Mouse (Mus musculus) C2C12 (cell line): ENCODE data around the gene Furin.

Experiments
- CTCF ChIP-seq: IDR thresholded peaks from one replicate; pipeline ENCODE4 v1.5.1; 2011; ENCODE audit not compliant: control insufficient read depth, insufficient read depth, insufficient read length
- FOSL1 ChIP-seq: IDR thresholded peaks from one replicate; pipeline ENCODE4 v1.8.0; 2011; ENCODE audit warnings: mild to moderate bottlenecking, low read length; ENCODE audit not compliant: poor library complexity, insufficient read depth, severe bottlenecking
- MAX ChIP-seq: IDR thresholded peaks from one replicate; pipeline ENCODE4 v1.6.1; 2011; ENCODE audit warnings: mild to moderate bottlenecking, control low read depth
- MYOD1 ChIP-seq: IDR thresholded peaks from one replicate; pipeline ENCODE4 v1.6.1; 2011; ENCODE audit warnings: low read depth; ENCODE audit not compliant: control insufficient read depth, insufficient read length
- MYOG ChIP-seq: IDR thresholded peaks from one replicate; pipeline ENCODE4 v1.6.1; 2011; ENCODE audit not compliant: control insufficient read depth, insufficient read length; ENCODE audit errors: extremely low read depth
- USF1 ChIP-seq: IDR thresholded peaks from one replicate; pipeline ENCODE4 v1.6.1; 2011; ENCODE audit warnings: low read depth, mild to moderate bottlenecking, control low read depth, moderate library complexity

- TF ChIP-seq MAX: no peak
- no peak for TF ChIP-seq CTCF
- TF ChIP-seq MYOD1: no peak
- TF ChIP-seq USF1: no peak
- no peak for TF ChIP-seq MYOG
- TF ChIP-seq FOSL1: no peak
These were observed 13.1 kb downstream of the Furin start for GRCm38 (mm10) chr7:80392119-80392518.
